Mouse (Mus musculus) cerebellum, adult 11-12 months (tissue): ENCODE data around the gene Rnf6.

Source experiments
- DNase-seq: peaks from one replicate; pipeline ENCODE4 v3.0.0; 2022

The Rnf6 gene

DNA sequence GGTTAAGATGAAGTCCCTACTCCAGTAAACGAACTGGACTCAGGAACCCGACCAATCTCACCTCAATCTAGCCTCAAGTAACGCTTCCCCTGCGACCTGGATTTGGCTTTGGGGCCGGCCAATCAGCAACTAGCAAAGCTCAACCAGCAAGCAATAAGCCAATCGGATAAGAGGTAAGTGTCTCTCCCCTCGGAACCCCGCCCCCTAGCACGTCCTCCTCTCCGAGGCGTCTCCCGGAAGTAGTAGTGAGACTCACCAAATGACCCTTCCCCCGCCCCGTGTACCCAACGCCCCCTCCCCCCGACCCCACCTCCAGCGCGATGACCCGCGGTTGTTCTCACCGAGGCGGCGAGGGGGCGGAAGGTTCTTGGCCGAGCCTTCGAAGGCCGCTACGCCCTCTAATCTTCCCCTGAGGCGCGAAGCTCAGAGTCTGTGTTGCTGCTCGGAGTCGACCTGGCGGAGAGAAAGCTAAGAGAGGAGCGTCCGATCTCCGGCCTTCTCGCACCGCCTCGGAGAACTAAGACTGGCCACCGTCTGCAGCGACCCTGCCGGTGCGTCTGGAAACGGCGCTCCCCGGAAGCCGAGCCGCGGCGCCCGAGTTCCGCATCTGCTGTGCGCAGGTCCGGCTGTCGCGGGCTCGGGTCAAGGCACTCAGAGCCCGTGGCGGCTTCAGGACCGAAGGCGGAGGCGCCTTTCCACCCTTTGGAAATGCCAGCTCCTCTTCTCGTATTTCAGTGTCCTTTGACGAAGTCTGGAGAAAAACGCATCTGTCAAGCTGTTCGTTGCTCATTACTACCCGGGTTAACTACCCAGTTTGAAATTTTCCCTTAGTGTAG is at the start of gene Rnf6:
TSS of gene Rnf6 (minus strand) at position 677 of the 836 bp plus-strand sequence.
- peak; percentile 96 for DNase-seq

DNA sequence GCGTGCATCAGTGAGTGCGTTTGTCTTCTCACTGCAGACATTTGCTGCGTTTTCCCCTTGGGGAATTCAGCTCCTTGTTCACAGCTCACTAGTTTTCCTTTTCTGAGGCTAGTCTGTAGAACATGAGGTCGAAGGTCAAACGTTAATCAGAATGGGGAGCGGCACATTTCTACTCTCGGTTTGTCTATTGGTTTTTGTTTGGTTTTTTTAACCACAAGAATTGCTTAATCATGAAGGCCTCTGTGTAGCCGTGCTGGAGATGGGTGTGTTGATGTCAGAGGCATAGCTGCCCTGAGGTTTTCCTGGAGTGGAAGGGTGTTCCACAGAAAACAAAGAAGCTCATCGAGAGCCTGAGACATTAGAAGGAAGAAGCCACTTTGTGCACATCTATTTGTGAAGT is 49.2 kb upstream of the Rnf6 start:
- no peak for DNase-seq

DNA sequence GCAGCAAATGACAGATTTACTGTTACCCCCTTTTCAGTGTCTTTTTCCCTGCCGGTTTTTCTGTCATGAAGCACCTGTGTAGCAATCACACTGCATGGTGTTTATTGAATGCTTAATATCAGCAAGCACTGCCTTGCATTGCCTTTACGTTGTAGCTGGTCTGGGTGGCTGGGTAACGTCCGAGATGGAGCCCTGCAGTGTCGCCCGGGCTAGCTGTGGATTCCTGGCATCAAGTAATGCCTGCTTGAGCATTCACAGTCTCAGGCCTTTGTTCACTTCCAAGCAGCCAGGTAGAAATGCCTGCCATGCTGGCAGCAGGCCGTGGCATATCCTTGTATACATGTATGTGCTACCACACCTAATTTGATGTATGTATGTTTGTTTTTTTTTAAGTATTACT is 46.4 kb upstream of the Rnf6 start:
- DNase-seq, result peak; percentile 33

DNA sequence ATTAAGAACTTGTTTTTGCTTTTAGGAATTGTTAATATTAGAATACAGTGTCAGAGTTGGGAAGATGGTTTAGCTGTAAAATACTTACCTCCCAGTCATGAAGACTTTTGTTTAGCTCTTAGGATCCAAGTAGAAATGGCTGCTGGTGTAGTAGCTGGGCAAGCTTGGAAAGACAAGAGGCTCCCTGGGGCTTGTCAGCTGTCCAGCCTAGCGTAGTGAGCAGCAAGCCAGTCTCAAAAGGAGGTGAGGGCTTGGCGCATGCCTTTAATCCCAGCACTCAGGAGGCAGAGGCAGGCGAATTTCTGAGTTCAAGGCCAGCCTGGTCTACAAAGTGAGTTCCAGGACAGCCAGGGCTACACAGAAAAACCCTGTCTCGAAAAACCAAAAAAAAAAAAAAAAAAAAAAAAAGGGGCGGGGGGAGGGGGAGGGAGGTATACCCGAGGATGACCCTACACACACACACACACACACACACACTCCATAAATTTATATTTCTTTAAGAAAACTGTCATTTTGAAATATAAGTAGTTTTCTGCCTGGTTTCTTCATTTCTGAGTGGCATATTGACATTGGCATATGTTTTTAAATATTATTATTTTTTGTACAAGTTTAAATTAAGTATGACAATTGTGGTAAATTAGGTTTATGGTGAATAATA is 44.7 kb upstream of the Rnf6 start:
- DNase-seq, result peak; percentile 58

DNA sequence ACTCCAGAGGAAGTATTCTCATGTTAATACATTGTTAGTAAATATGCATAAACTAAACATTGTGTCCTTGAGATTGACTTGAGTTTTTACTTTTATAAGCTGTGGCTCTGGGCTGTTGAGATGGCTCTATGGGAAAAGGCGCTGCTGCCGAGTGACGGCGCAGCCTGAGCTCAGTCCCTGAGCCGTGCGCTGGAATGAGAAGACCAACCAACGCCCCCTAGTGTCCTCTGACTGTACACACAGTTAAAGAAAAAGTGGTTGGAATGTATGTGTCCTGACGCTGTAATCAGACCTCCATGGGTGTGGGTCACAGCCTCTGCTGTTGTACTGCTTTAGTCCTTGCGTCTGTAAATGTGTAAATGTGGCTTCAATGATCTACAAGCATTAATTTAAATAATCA is 38.6 kb upstream of the Rnf6 start:
- no peak for DNase-seq

DNA sequence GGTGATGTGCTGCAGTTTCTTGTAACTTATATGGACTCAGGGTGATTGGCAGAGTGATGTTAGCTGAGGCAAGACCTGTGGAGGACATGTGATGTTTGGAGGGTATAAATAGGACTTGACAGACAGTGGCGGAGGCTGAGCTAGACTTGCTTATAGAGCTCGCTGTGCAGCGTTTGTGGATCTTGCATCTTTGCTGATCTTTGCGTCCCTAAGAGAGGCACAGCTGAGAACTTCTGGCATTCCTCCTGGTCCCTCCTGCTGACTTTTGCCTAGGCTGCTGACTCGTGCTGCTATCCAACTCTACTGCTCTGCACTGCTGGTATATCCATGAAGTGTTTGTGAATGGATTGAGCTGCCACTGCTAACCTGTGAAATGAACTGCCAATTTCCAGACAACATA is 32.3 kb upstream of the Rnf6 start:
- no peak for DNase-seq

DNA sequence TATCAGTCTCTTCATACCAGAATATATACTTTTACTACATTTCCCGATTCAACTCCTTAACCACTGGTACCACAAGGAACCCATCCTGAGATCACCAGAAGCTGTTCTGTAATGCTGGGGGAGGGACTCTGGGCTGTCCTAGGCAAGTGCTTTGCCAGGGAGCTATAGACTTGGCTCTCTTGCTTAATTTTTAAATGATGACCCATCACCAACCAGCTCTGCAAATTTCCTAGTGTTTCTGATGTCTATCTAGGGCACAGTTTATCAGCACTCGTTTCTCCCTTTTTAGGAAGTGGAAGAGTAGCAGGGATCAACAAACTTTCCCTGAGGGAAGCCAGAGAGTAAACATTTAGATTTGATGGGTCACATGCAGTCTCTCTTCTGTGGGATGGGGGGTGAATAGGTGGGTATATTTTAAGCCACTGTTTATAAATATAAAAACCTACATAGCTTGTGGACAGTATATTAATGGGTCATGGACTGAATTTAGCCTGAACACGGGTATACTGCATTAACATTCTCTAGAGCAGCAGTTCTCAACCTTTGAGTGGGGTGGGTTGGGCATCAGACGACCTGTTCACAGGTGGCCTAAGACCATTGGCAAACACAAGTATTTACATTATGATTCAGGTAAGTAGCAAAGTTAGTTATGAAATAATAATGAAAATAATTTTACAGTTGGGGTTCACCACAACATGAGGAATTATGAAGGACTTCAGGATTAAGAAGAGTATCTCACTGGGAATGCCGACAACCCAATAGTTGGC is 30.5 kb upstream of the Rnf6 start:
- no peak for DNase-seq

GRCm38 (mm10) chr5:146250369-146251075 is 29.2 kb upstream of the Rnf6 start:
- no peak for DNase-seq

GRCm38 (mm10) chr5:146248746-146249145 is 27.4 kb upstream of the Rnf6 start:
- DNase-seq, result no peak

DNA sequence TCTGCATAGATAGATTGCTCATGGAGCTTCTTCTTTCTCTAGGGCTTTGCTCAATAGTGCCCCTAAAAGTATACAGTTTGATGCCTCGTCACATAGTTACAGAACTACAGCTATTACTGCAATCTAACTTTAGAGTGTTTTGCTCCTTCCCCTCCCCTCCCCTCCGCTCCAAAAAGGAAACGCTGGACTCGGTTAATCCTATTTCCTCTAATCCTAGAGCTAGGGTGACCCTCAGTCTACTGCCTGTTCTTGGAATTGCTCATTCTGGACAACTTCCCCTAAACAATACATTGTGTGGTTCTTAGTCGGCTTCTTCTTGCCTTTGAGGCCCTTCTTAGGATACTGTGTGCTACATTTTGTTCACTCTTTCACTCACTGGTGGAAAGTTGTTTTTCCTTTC is 26.4 kb upstream of the Rnf6 start:
- DNase-seq, result no peak

DNA sequence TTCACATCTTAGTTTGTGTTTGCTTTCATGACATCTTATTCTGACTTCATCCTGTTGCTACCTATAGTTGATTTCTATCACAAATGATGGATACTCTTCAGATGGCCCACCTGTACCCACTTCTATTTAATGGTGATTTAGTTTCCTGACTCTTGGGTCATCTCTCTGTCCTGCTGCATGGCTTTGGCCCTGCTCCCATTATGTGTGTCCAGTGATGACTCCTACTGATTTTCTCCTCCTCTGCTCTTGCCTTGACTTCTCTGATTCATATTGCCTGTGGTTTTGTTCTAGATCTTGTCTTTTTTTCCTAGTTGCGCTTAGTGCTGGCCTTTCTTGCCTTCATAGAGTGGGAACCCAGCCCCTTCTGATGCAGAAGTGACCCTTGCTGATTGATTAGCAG is 25.0 kb upstream of the Rnf6 start:
- DNase-seq, result no peak

DNA sequence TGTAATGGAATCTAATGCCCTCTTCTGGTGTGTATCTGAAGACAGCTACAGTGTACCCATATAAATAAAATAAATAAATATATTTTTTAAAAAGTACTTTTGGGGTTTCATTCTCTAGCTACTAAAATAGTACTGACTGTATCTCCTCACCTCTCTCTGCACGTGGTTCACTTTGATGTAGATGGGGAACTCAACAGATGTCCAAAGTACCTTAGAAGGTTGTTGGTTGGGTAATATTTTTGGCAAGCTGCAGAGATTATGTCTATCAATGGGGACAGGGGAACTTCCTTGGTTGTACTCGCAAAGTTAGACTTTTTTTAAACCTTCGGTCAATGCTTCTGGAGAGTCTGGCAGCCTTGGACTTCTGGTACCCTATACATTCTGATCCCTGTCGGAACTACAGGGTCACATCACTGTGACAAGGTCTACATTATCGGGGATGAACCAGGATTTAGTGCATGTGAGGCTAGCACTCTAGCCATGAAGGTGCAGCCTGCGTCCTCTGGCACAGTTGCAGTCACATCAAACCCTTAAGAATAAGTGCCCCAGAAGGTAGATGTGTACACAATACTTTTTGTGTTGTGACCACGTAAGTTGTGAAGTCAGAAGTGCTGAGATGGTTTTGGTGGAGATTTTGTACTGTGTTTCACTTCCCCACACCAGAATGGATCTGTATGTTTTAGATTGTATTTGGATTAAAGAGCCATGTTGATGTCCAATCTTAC is 24.5 kb upstream of the Rnf6 start:
- no peak for DNase-seq

- DNase-seq, result no peak
Observed at GRCm38 (mm10) chr5:146245193-146245592, 23.8 kb upstream of the Rnf6 start.

- DNase-seq, result no peak
Observed at GRCm38 (mm10) chr5:146241202-146241601, 19.8 kb upstream of the Rnf6 start.

DNA sequence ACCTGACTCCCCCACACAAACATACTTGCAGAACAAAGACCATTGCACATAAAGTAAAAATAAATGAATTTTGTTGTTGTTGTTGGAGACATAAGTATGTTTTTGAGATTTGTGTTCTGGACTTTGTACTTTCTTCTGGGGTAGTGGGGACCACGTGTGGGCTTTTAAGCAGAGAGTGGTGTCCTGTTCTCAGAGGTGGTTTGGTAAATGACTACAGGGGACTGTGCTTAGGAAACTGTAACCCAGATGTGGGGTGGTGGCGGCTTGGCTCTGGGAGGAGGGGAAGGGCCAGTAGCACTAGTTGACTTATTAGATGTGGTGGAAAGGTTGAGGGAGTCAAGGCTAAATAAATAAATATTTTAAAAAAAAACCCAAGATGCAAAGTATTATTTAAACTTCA is 19.4 kb upstream of the Rnf6 start:
- no peak for DNase-seq

GRCm38 (mm10) chr5:146238274-146238673 is 16.9 kb upstream of the Rnf6 start:
- no peak for DNase-seq

DNA sequence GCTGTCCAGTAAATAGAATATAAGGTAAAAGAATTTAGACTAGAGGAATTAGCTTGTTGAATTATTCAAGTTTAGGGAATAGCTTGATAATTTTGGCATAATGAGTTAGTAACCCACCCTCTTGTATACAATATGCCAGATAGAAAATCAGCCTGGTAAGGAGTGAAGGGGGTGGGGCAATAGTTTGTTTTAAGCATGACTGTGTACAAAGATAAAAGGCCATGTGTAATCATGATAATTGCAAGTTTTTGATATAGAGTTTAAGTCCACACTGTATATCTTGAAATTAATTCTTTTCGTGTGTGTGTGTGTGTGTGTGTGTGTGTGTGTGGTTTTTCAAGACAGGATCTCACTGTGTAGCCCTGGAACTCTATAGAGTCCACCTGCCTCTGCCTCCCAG is 13.0 kb upstream of the Rnf6 start:
- DNase-seq, result no peak

GRCm38 (mm10) chr5:146232816-146233215 is 11.5 kb upstream of the Rnf6 start:
- no peak for DNase-seq

- no peak for DNase-seq
Observed at GRCm38 (mm10) chr5:146232056-146232675, 10.8 kb upstream of the Rnf6 start.

DNA sequence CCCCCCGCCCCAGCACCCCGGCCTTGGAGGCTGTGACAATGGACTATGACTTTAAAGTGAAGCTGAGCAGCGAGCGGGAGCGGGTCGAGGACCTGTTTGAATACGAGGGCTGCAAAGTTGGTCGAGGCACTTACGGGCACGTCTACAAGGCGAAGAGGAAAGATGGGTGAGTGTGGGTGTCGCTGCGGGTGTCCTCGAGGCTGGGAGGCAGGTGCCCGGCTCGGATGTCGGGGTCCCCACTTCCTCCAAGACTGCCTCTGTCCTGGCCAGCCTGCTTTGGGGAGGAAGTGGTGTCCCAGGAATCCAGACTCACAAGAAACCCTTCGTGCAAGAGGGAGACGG is 10.3 kb upstream of the Rnf6 start:
- peak; percentile 61 for DNase-seq

GRCm38 (mm10) chr5:146230864-146231654 is 9.7 kb upstream of the Rnf6 start, which contains the start of gene Cdk8:
Cdk8 (plus strand) TSS chr5:146231230.
- peak; percentile 96 for DNase-seq
